Mouse (Mus musculus) lung, postnatal 0 days (tissue): ENCODE measurements around the gene Mrpl27.

Source experiments
- CTCF ChIP-seq: IDR thresholded peaks from 2 replicates; pipeline ENCODE4 v1.5.1; 2016; ENCODE audit warnings: antibody characterized with exemption, mild to moderate bottlenecking
- EP300 ChIP-seq: IDR thresholded peaks from 2 replicates; pipeline ENCODE4 v1.6.1; 2016; ENCODE audit warnings: antibody characterized with exemption, mild to moderate bottlenecking, control low read depth

- no peak for TF ChIP-seq CTCF
- TF ChIP-seq EP300: no peak
Measured at GRCm38 (mm10) chr11:94632988-94633387, 20.6 kb upstream of the Mrpl27 start.
